Mouse (Mus musculus): ENCODE measurements at regions not wholly inside any gene's neighbourhood (a gene's known extent, or its start where the extent isn't known, plus 50 kb on each side); places are given as distances from the start of the nearest gene placed in this dataset.

DNA sequence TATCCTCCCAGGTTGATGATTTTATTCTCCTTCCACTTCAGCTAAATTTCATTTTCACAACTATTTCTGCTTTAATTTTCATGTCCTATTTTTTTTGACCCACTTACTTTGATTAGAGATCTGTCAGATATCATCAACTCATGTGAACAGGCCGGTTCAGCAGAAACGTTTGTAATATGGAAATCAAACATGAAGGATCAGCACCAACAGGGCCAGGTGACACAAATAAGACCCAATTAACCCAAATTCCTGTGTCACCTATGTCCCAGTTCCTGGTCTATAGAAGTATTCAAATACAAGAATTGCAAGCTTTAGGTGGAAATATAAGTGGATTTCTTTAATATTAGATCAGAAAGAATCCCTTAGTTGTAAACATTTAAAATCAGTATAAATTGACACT, 332.7 kb downstream of the 1700017N19Rik start:
- no peak for DNase-seq

DNA sequence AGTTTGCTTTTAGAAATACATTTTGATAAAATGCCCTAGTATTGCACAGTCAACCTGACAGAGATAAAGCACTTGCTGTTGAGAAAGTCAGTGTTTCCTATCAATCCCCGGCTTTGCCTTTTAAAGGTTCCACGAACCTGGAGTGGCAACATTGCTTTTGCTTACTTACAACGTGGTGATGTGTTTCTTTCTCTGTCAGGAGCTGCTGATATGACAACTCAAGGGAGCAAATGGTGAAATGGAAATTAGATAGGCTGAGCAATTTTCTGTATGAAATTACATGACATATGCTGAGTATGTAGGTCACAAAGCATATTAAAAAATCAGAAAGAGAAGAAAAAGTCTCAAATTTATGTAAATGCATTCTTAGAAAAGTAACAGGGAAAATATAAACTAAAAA, 336.8 kb downstream of the 1700017N19Rik start:
- no peak for DNase-seq

DNA sequence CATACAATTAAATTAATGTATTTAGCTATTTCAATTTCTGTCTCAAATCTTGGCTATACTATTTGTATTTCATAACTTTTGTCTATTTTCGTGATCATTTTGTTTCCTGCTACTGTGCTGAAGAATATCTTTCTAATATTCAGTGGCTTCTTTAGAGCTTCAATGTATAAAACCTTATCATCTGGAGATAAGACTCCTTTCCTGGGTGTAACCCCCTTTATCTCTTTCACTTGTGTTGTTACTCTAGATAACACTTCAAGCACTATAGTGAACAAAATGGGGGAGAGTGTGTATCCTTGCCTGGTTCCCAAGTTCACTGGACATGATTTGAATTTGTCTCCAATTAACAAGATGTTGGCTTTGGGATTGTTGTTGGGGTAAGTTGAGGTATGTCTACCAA, 341.5 kb downstream of the 1700017N19Rik start:
- DNase-seq = no peak

DNA sequence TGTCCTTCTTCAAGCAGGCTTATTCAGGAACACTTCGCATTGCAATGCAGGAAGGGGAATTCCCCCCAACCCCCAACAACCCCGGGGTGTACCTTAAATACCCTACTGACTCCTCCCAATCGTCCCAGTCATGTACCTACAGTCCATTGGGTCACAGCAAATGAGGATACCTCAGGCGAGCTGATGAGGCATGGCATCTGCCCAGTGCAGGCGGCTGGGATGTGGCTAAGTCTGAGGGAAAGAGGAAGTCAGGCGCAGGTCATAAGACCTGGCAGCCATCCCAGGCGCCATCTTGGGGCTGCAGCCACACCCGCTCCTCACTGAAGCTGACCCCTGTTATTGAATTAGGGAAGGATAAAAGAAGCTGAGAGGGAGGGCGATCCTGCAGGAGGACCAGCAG, 368.1 kb downstream of the 1700017N19Rik start:
- no peak for DNase-seq

DNA sequence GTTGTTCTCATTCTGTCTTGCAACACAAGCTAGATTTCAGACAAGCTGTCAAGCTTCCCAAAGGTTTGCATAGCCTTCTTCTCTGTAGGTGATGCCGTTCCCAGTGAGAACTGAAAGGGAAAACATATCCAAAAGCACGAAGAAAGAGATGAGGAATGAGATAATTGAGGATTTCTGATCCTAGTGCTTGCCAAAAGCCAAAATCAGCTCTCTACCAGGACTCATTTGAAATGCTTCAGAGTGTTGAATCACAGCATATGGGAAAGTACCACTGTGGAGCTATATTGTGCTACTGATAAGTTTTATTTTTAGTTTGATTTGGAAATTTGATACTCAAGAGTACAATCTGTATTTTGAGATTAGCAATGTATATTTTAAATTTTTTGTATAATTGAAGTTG, 413.2 kb downstream of the 1700017N19Rik start:
- no peak for DNase-seq

DNA sequence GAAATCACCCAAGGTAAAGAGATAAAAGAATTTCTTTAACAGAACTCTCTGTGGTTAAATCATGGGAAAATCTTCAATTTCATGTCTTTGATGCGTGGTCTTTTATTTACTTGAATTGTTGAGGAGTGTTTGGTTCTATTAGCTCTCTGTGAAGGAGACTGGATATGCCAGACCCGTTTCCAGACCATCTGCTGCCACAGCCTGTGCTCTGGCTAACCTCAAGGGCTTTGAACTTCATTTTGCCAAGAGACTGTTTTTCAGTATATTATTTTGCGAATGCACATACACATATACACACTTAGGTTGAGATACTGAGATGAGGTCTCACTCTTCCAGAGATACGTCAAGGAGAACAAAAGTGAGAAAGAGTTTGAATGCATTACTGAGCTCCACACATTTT, 414.4 kb downstream of the 1700017N19Rik start:
- no peak for DNase-seq

DNA sequence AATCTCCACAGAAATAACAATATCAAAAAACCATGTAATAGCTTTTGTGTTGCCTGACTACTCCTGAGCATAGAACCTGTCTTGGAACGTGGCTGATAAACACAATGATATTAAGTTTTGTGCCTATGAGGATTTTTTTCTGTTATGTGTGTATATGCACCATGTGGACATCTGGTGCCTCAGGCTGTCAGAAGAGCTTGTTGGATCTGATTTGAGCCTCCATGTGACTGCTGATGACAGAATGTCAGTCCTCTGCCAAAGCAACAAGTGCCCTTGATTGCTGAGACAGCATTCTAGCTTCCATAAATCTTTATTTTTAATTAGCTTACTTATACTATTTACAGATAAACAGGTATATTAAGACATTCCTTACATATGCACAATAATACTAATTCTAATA, 425.1 kb downstream of the 1700017N19Rik start:
- no peak for DNase-seq

DNA sequence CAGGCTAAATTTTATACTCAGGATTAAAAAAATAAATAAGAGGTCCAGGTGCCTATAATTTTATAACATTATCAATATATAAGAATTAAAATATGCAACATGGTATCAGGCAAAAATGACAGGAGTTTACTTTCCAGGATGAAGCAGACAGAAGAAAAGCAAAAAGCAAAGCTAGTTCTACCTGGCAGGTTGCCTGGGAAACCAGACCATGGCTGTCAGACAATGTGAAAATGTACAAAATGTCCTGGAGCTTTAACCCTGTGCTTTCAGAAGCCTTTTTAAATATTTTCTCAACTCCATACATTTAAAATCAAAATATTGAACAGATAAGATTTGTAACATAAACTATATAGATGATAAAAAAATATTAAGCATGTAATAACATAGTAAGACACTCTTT, 448.3 kb downstream of the 1700017N19Rik start:
- DNase-seq = no peak

DNA sequence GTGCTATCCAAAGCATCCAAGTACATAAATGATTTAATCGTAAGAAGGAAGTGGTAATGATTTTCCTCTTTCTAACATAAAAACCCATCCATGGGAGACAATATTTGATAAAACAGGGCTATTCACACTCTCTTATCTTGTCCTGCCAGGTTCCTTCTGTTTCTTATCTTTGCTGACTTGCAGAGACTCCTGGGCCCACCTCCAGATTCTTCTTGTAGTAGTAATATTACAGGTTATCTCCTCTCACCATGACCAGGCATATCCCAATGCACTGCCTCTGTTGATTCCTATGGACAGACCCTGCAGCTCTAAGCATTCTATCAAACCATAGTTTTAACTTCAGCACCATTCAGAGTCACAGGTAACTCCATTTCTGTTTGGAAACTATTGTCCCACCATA, 448.8 kb downstream of the 1700017N19Rik start:
- no peak for DNase-seq

All from heart, adult 11 months (tissue).